Mouse (Mus musculus) kidney, adult 2 months (tissue): Measurements from ENCODE around the gene Zfp219. TPM values are rescaled to one million over a fixed set of nuclear protein-coding genes. Genes with fewer than 3 reads are reported as not detected.

Experiments
- DNase-seq: peaks from one replicate; pipeline ENCODE4 v3.0.0; 2021
- H3K27ac ChIP-seq: fragments of 200-500 bp; 2 replicates; pipeline ENCODE4 v1.5.1; 2012; ENCODE audit warnings: low read depth, low read length, control low read depth, inconsistent platforms; ENCODE audit not compliant: insufficient read depth
- H3K27me3 ChIP-seq: fragments of 200-500 bp; replicated peaks from 2 replicates; pipeline ENCODE4 v1.6.1; 2012; ENCODE audit warnings: mild to moderate bottlenecking, moderate library complexity, low read length, inconsistent platforms; ENCODE audit not compliant: control insufficient read depth, insufficient read depth
- H3K36me3 ChIP-seq: fragments of 200-500 bp; 2 replicates; pipeline ENCODE4 v1.6.1; 2012; ENCODE audit warnings: mild to moderate bottlenecking, moderate library complexity, low read length, inconsistent platforms; ENCODE audit not compliant: control insufficient read depth, insufficient read depth
- H3K4me1 ChIP-seq: fragments of 200-500 bp; 2 replicates; pipeline ENCODE4 v1.6.1; 2011; ENCODE audit warnings: low read length; ENCODE audit not compliant: control insufficient read depth, insufficient read depth
- H3K4me3 ChIP-seq: fragments of 200-500 bp; 2 replicates; pipeline ENCODE4 v1.5.1; 2011; ENCODE audit warnings: mild to moderate bottlenecking, low read depth, low read length, control low read depth; ENCODE audit not compliant: insufficient read depth
- CTCF ChIP-seq: fragments of 200-500 bp; conservative IDR thresholded peaks from 2 replicates; pipeline ENCODE4 v1.5.1; 2011; ENCODE audit warnings: low read depth, mild to moderate bottlenecking, control low read depth, low read length, moderate library complexity, mixed read lengths; ENCODE audit not compliant: insufficient read depth, insufficient read length
- POLR2A ChIP-seq: fragments of 200-500 bp; IDR thresholded peaks from one replicate; pipeline ENCODE4 v1.6.1; 2011; ENCODE audit warnings: low read depth, low read length, control low read depth
- WGBS: fragments of 180-500 bp; shearing (Covaris S2); methylation state at CpG from one replicate; pipeline ENCODE4 v1.1.7; 2018; 5-methylcytosine and 5-hydroxymethylcytosine counted together
- polyA plus RNA-seq: library from polyadenylated mRNA; depleted of rRNA; stranded (reverse); fragments of >200 nt; gene quantifications from 2 replicates; pipeline ENCODE4 v1.2.3, GENCODE M21; 2012

Zfp219 gene
- polyA plus RNA-seq, 1 experiment, result 43.2 TPM

DNA sequence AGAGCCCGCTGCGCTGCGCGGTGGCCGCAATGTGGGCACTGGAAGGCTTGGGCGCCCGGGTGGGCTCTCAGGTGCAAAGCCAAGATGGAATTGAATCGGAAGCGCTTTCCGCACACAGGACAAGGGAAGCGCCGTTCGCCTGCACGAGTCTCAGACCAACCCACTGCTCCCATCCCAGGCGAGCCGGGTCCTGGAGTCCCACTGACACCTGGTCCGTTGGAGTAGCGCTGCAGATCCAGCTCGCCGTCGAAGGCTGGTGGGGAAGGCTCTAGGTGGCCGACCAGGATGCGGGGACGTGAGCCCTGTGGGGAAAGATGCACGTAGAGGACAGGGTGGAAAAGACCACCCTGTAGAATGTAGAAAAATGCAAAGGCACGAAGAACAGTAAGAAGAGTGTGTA lies 11.2 kb downstream of the Zfp219 start:
- Histone ChIP-seq H3K4me3 (no peak overlapping the region), H3K27ac (no peak overlapping the region), H3K36me3 (no peaks in the 10 kb centered on the region; the same call in 1 of the 2 replicates), H3K4me1 (peaks cover 12% of the 10 kb centered on the region), H3K27me3 (no peaks in the 10 kb centered on the region)
- TF ChIP-seq POLR2A (no peak), CTCF (no peak)
- no peak for DNase-seq
- 74% methylated on average over 26 of the region's 26 CpGs for WGBS

- DNase-seq, result peak; percentile 92
- 47% methylated on average over 38 of the region's 38 CpGs for WGBS
- TF ChIP-seq CTCF, result peak; percentile 98
- TF ChIP-seq POLR2A, result no peak
These were observed 12.0 kb downstream of the Zfp219 start for GRCm38 (mm10) chr14:52008321-52009203.

GRCm38 (mm10) chr14:52006771-52007170 lies 13.8 kb downstream of the Zfp219 start:
- DNase-seq, result no peak
- Histone ChIP-seq H3K4me3 (no peak overlapping the region), H3K27me3 (no peaks in the 10 kb centered on the region), H3K27ac (no peak overlapping the region), H3K36me3 (no peaks in the 10 kb centered on the region; the same call in 1 of the 2 replicates), H3K4me1 (peaks cover 12% of the 10 kb centered on the region)
- TF ChIP-seq CTCF (no peak), POLR2A (no peak)
- WGBS, result 94% methylated on average over 23 of the region's 23 CpGs

More at GRCm38 (mm10) chr14:52008321-52009203, 12.0 kb downstream of the Zfp219 start:
- Histone ChIP-seq H3K4me3 (no peak overlapping the region), H3K27me3 (no peaks in the 10 kb centered on the region), H3K36me3 (no peaks in the 10 kb centered on the region; the same call in 1 of the 2 replicates), H3K27ac (no peak overlapping the region), H3K4me1 (peaks cover 12% of the 10 kb centered on the region)

- Histone ChIP-seq H3K36me3 (no peaks in the 10 kb centered on the region; the same call in 1 of the 2 replicates), H3K4me1 (peaks cover 12% of the 10 kb centered on the region), H3K4me3 (no peak overlapping the region), H3K27me3 (no peaks in the 10 kb centered on the region), H3K27ac (no peak overlapping the region)
- TF ChIP-seq POLR2A (no peak), CTCF (peak; percentile 28; the same call in 1 of the 2 replicates)
- WGBS, result 75% methylated on average over 8 of the region's 8 CpGs
- no peak for DNase-seq
These were observed 14.3 kb downstream of the Zfp219 start for GRCm38 (mm10) chr14:52006241-52006640.

GRCm38 (mm10) chr14:52005616-52006015 lies 14.9 kb downstream of the Zfp219 start:
- Histone ChIP-seq H3K4me3 (no peak overlapping the region), H3K36me3 (no peaks in the 10 kb centered on the region; the same call in 1 of the 2 replicates), H3K27me3 (no peaks in the 10 kb centered on the region), H3K4me1 (peaks cover 8% of the 10 kb centered on the region), H3K27ac (no peak overlapping the region)
- DNase-seq, result no peak
- no peak for TF ChIP-seq POLR2A
- no peak for TF ChIP-seq CTCF
- 65% methylated on average over 6 of the region's 6 CpGs for WGBS

- no peak overlapping the region for H3K27ac ChIP-seq
- DNase-seq, result no peak
- H3K4me3 ChIP-seq, result no peak overlapping the region
- no peaks in the 10 kb centered on the region for H3K27me3 ChIP-seq
- TF ChIP-seq POLR2A, result no peak
- H3K4me1 ChIP-seq, result peaks cover 4% of the 10 kb centered on the region
- 71% methylated on average over 7 of the region's 7 CpGs for WGBS
- no peaks in the 10 kb centered on the region; the same call in 1 of the 2 replicates for H3K36me3 ChIP-seq
These were observed 15.4 kb downstream of the Zfp219 start for GRCm38 (mm10) chr14:52005141-52005540.

DNA sequence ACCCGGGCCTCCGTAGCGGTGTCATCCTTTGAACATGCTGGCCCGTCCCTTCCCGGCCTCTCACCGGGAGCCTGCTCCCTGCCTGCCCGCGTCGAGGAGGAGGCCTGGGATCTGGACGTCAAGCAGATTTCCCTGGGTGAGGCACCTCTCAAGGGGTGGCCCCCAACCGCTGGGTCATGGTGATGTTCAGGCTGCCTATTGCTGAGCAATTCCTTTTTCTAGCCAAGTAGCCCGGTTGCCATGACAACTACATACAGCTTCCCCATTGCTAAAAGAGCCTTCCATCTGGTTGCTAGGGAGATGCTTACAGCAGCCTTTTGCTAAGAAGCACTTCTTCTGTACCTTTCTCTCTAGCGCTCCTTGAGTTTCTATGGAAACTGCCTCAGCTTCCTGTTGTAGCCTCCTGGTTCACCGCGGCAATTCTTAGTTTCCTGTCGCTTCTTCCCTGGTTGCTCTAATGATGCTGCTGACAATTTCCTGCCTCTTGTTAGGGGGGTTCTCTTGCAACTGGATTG lies 16.5 kb downstream of the Zfp219 start:
- peak; percentile 47 for DNase-seq
- no peaks in the 10 kb centered on the region; the same call in 1 of the 2 replicates for H3K36me3 ChIP-seq
- TF ChIP-seq CTCF, result no peak
- H3K4me1 ChIP-seq, result no peaks in the 10 kb centered on the region
- no peaks in the 10 kb centered on the region for H3K27me3 ChIP-seq
- 58% methylated on average over 16 of the region's 16 CpGs for WGBS
- H3K27ac ChIP-seq, result no peak overlapping the region
- H3K4me3 ChIP-seq, result no peak overlapping the region
